Mouse (Mus musculus) thymus, postnatal 25 days (tissue): ENCODE results near the gene Ddx51.

Experiments
- DNase-seq: peaks from one replicate; pipeline ENCODE4 v3.0.0; 2022

Ddx51 gene

DNA sequence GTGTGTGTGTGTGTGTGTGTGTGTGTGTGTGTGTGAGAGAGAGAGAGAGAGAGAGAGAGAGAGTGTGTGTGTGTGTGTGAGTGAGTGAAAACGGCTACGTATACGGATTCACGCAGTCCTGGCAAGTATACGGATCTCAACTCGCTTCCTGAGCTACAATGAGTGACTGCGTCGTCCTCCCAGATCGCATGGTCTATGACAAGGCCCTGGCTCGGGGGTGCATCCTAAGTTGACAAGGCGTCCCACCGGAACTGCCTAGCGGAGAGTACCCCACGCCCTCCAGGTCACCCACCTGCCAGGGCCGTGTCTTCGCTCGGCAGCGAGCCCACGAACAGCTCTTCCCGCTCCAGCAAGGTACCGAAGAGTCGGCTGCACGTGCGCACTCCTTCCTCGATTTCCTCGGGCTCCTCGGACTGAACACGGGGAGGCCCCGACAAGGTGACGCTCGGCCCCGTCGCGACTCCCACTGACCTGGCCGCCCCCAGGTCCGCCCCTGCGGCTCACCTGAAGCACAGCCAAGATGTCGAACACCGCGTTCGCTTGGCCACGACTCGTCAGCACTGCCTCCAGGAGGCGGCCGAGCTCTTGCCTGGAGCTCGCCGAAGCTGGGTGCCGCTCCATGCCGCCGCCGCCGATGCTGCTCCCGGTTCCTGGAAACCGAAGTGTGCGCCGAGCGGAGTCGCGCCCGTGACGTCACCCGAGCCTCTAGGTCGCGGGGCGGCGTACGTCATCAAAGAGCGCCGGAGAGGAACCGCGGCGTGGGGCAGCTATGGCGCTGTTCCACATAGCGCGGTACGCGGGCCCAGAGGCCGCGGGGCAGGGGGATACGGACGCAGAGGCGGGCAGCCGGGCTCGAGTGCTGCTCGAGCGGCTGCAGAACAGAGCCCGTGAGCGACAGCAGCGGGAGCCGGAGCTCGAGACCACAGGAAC is at the start of gene Ddx51, which contains the start of gene Noc4l:
TSS of gene Ddx51 (plus strand) at position 733 of the 930 bp plus-strand sequence.
TSS of gene Noc4l (minus strand) at position 699 of the 930 bp plus-strand sequence.
- peak; percentile 95 for DNase-seq

GRCm38 (mm10) chr5:110604311-110604710 is 48.9 kb upstream of the Ddx51 start:
- no peak for DNase-seq

- DNase-seq = no peak
Observed at GRCm38 (mm10) chr5:110605531-110606221, 47.6 kb upstream of the Ddx51 start.

- DNase-seq = no peak
Observed at GRCm38 (mm10) chr5:110607767-110608166, 45.5 kb upstream of the Ddx51 start.

DNA sequence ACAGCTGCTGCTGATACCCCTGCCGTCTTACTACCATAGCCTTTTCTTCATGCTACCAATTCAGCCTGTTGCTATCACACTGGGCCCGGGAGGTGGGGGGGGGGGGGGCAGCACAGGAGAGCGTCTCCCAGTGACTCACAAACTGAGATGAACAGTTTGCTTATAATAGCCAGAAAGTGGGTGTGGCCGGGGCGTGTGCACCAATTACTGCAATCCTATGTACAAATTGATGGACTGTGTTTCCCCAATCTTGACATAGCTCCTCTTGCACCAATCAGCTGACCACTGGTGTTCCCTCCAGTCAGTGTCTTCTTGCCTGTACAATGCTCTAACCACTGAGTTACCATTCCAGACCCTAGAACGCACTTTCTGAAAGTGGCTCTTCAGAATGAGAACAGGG is 44.9 kb upstream of the Ddx51 start:
- no peak for DNase-seq

DNA sequence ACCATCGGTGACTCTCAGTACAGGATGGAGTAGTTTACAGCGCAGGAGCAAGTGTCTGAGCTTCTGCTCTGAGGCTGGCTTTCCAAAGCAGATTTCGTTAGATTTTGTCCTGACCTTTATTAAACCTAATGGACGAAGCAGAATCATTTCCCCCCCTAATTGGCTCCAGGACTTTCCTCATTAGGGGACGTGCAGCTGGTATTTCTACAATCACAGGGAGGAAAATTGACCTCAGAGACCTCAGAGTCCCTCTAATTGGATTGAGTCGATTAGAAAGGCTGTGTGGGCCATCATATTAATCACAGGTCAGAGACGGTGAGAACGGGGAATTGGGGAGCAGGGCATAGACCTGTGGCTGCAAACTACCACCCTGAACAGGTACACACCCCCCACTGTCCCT is 44.3 kb upstream of the Ddx51 start:
- DNase-seq = no peak

DNA sequence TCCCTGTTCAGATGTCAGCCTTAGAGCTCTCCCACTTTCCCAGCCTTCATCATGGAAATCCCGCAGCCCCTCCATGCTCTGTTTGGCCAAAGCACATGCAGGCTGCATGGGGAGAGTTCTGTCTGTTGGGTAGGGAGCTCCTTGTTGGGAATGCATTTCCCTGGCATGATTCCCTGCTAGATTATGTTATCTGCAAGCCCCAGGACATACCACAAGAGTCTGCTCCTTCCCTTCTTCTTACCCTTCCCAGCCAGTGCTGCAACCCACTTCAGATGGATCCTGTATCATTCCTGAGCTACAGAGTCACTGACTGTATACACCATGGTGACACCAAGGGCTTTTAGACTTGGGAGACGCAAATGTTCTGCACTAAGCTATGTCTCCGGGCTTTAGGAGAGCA is 43.8 kb upstream of the Ddx51 start:
- DNase-seq = no peak

GRCm38 (mm10) chr5:110609868-110610267 is 43.4 kb upstream of the Ddx51 start:
- DNase-seq = no peak

- DNase-seq = no peak
Observed at GRCm38 (mm10) chr5:110610484-110610883, 42.8 kb upstream of the Ddx51 start.

GRCm38 (mm10) chr5:110611435-110612158 is 41.7 kb upstream of the Ddx51 start:
- no peak for DNase-seq

DNA sequence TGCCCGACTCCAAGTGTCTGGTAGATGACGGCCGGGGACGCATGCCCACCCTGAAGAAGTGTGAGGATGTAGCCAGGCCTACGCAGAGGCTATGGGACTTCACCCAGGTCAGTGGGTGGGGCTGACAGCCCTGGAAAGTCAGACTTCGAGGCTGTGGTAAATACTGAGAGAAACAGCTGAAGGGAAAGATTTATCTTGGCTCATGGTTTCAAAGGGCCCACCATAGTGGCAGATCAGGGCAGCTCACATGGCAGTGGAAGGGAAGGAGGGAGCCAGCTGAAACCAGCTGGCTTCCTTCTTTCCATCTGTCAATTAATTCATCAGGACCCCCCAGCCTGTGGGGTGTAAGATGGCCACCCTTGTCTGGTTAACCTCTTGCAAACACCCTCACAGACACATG is 34.0 kb upstream of the Ddx51 start:
- DNase-seq = no peak

DNA sequence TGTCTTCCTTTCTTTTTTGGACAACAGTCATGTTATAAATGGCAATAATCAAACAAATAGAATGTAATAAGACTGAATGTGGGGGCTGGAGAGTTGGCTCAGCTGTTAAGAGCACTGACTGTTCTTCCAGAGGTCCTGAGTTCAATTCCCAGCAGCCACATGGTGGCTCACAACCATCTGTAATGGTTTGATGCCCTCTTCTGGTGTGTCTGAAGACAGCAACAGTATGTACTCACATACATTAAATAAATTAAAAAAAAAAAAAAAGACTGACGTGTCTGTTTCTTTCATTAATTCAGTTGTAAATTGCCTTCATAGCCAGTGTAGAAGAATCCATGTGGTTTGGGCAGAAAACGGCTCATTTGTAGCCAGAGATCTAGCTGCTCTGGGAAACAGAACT is 28.9 kb upstream of the Ddx51 start:
- no peak for DNase-seq

DNA sequence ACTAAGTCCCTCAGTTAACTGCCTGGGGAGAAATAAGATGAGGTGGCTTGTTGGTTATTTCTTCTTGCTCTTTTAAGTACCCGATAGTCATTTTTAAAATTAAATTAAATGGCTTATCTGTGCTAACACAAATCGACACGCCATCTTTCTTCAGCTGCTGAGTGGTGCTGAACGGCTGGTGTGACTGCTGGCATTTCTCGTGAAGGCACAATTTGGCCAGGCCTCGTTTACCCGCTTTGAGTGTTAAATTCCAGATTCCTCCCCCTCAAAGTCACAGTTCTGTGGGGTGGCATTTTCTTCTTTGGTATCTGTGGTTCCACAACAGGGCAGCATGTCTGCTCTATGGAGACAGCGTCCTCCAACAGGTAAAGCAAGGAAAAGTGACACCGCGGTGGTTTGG is 25.9 kb upstream of the Ddx51 start:
- DNase-seq = no peak

GRCm38 (mm10) chr5:110628156-110628555 is 25.1 kb upstream of the Ddx51 start:
- no peak for DNase-seq

GRCm38 (mm10) chr5:110629525-110630120 is 23.6 kb upstream of the Ddx51 start:
- no peak for DNase-seq

- DNase-seq = no peak
Observed at GRCm38 (mm10) chr5:110635951-110636707, 17.1 kb upstream of the Ddx51 start.

DNA sequence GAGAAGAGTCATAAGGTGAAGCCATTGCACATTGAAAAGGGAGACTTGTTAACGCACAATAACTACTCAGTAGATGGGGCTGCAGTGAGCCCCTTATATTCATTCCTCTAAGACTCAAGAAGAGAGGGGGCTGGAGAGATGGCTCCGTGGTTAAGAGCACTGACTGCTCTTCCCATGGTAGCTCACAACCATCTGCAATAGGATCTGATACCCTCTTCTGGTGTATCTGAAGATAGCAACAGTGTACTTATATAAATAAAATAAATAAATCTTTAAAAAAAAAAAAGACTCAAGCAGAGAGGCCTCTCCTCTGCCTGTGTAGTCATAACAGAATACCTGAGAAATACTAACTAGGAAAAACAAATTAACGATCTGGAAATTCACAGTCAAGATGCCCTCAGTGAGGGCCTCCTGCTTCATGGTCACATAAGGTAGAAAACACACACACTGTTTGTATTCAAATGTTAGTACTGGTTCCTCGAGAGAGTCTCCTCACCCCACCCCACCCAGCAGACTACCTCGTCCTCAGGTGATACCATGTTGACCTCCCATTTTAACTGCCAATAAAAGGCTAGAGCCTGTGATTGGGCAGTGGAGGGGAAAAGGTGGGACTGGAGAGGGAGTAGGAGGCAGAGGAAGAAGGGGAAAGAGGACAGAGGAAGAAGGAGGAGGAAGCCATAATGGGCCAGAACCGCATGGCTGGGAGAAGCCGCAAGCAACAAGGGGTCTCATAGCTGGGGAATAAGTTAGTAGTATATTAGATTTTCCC is 14.8 kb upstream of the Ddx51 start:
- DNase-seq = no peak

DNA sequence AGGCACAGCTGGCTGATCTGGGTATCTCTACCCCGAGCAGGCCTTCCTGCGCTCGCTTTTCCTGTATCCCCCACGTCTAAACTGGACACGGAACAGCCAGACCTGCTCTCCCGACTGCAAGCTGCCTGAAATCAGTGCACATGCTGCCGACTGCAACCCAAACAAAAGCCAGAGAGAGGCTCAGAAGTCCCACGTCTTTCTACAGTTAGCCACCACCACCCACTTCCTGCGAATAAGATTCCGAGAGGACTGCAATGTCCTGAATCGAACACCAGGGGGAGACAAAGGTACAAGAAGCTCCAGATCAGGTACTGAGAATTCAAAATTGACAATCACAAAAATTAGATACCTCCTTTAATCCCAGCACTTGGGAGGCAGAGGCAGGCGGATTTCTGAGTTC is 13.8 kb upstream of the Ddx51 start:
- peak; percentile 78 for DNase-seq

DNA sequence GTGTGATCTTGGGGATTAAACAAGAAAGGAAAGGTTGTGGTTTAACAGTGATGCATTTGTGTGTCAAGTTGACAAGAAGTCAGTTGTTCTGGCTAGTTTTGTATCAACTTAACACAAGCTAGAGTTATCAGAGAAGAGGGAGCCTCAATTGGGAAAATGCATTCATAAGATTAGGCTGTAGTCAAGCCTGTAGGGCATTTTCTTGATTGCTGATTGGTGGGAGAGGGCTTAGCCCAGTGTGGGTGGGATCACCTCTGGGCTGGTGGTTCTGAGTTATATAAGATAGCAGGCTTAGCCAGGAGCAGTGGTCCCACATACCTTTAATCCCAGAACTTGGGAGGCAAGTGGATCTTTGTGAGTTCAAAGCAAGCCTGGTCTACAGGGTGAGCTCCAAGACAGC is 6.9 kb upstream of the Ddx51 start:
- no peak for DNase-seq

DNA sequence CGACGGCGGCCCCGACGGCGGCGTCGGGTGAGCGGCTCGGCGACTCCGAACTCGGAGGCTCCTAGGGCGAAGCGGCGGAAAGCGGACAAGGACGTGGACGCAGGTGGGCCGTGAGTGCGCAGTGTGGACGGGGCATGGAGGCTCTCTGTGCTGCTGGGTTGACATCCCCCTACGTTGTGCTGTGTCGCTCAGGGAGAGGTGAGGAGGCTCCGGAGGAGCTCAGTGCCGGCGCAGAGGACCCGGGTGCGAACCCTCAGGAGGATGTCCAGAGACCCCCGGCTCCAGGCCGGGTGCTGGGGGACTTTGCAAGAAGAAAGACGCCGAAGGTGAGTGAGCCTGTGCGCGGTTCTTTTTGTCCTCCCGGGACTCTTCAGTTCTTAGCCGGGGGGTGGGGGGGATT is 435 bp downstream of the Ddx51 start:
- no peak for DNase-seq

DNA sequence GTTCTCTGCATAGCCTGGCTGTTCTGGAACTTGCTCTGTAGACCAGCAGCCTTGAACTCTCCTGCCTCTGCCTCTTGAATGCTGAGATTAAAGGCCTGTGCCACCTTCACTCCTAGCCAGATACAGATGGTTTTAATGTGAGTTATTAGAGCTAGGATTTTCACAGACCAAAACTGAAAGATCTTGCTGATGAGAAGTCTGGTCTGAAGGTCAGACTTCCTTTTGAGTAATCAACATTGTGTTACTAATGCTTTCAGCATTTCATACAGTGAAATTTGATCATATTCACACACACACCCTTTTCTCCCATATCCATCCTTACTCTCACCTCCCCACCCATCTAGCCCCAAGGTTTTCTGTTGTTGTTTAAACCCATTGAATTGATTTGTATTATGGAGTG is 6.4 kb downstream of the Ddx51 start:
- no peak for DNase-seq
